Mouse (Mus musculus): ENCODE results near the gene Hist2h3c2. TPM values are rescaled to one million over a fixed set of nuclear protein-coding genes. Genes with fewer than 3 reads are reported as not detected.

The Hist2h3c2 gene
- 71.6 and 90.2 TPM in 2 replicates for polyA plus RNA-seq (2012; ENCODE audit: low replicate concordance)

GRCm38 (mm10) chr3:96238954-96239793, at the start of gene Hist2h3c2:
Gene Hist2h3c2, minus strand, starts transcription at chr3:96239127.

GRCm38 (mm10) chr3:96269511-96270474, 30.9 kb upstream of the Hist2h3c2 start, which contains the start of gene Hist2h2bb:
Gene Hist2h2bb, plus strand, starts transcription at chr3:96269752.

GRCm38 (mm10) chr3:96268051-96268775, 29.3 kb upstream of the Hist2h3c2 start, which contains the start of gene Hist2h3b:
Gene Hist2h3b, plus strand, starts transcription at chr3:96268654.

GRCm38 (mm10) chr3:96262979-96263550, 24.1 kb upstream of the Hist2h3c2 start, which contains the start of gene Hist2h4:
Gene Hist2h4, minus strand, starts transcription at chr3:96263311.

GRCm38 (mm10) chr3:96246427-96246856, 7.5 kb upstream of the Hist2h3c2 start, which contains the start of gene Hist2h3c1:
Gene Hist2h3c1, plus strand, starts transcription at chr3:96246685.

GRCm38 (mm10) chr3:96245003-96245886, 6.3 kb upstream of the Hist2h3c2 start, which contains the start of gene Hist2h2aa1:
Gene Hist2h2aa1, plus strand, starts transcription at chr3:96245497.

GRCm38 (mm10) chr3:96239949-96240798, 1.2 kb upstream of the Hist2h3c2 start, which contains the start of gene Hist2h2aa2:
Gene Hist2h2aa2, minus strand, starts transcription at chr3:96240276.

GRCm38 (mm10) chr3:96220765-96221639, 17.9 kb downstream of the Hist2h3c2 start, which contains the start of the genes Hist2h2ac and Hist2h2be:
Gene Hist2h2ac, minus strand, starts transcription at chr3:96220880.
Gene Hist2h2be, plus strand, starts transcription at chr3:96221119.

GRCm38 (mm10) chr3:96219661-96220130, 19.2 kb downstream of the Hist2h3c2 start, which contains the start of the genes Bola1 and Hist2h2ab:
Gene Bola1, minus strand, starts transcription at chr3:96219709.
Gene Hist2h2ab, plus strand, starts transcription at chr3:96219865.

Other genes with a start within 250 kb of the Hist2h3c2 start
- 85.7 and 240 TPM in 2 replicates for gene Plekho1, start 243.1 kb downstream of the Hist2h3c2 start, polyA plus RNA-seq (2012; ENCODE audit: low replicate concordance)
- gene Vps45, start 180.7 kb downstream of the Hist2h3c2 start, polyA plus RNA-seq (2012; ENCODE audit: low replicate concordance): 4.6 and 7.9 TPM in 2 replicates
- 10.2 and 10.8 TPM in 2 replicates for gene Otud7b, start 134.6 kb downstream of the Hist2h3c2 start, polyA plus RNA-seq (2012; ENCODE audit: low replicate concordance)
- gene Mtmr11, start 77.1 kb downstream of the Hist2h3c2 start, polyA plus RNA-seq (2012; ENCODE audit: low replicate concordance): 0.05 TPM in 1 of 2 replicates, not detected in the other
- 1,248 and 1,630 TPM in 2 replicates for gene Sf3b4, start 66.8 kb downstream of the Hist2h3c2 start, polyA plus RNA-seq (2012; ENCODE audit: low replicate concordance)
- 0.30 and 0.48 TPM in 2 replicates for gene Sv2a, start 58.0 kb downstream of the Hist2h3c2 start, polyA plus RNA-seq (2012; ENCODE audit: low replicate concordance)
- 39.2 and 106 TPM in 2 replicates for gene Bola1, start 19.4 kb downstream of the Hist2h3c2 start, polyA plus RNA-seq (2012; ENCODE audit: low replicate concordance)
- 1.3 TPM in 1 of 2 replicates, not detected in the other for gene Hist2h2ab, start 19.3 kb downstream of the Hist2h3c2 start, polyA plus RNA-seq (2012; ENCODE audit: low replicate concordance)
- gene Hist2h2ac, start 18.2 kb downstream of the Hist2h3c2 start, polyA plus RNA-seq (2012; ENCODE audit: low replicate concordance): 8.5 and 10.0 TPM in 2 replicates
- gene Hist2h2be, start 18.0 kb downstream of the Hist2h3c2 start, polyA plus RNA-seq (2012; ENCODE audit: low replicate concordance): 0.61 and 1.7 TPM in 2 replicates
- 29.7 and 84.3 TPM in 2 replicates for gene Hist2h2aa2, start 1.1 kb upstream of the Hist2h3c2 start, polyA plus RNA-seq (2012; ENCODE audit: low replicate concordance)
- 4.9 and 17.3 TPM in 2 replicates for gene Hist2h2aa1, start 6.4 kb upstream of the Hist2h3c2 start, polyA plus RNA-seq (2012; ENCODE audit: low replicate concordance)
- not detected in 2 replicates for gene Hist2h3c1, start 7.6 kb upstream of the Hist2h3c2 start, polyA plus RNA-seq (2012; ENCODE audit: low replicate concordance)
- gene Hist2h4, start 24.2 kb upstream of the Hist2h3c2 start, polyA plus RNA-seq (2012; ENCODE audit: low replicate concordance): 5.5 and 6.0 TPM in 2 replicates
- gene Hist2h3b, start 29.5 kb upstream of the Hist2h3c2 start, polyA plus RNA-seq (2012; ENCODE audit: low replicate concordance): 114 and 122 TPM in 2 replicates
- gene Hist2h2bb, start 30.6 kb upstream of the Hist2h3c2 start, polyA plus RNA-seq (2012; ENCODE audit: low replicate concordance): 0.65 and 5.5 TPM in 2 replicates
- gene Fcgr1, start 54.8 kb upstream of the Hist2h3c2 start, polyA plus RNA-seq (2012; ENCODE audit: low replicate concordance): 0.43 and 0.52 TPM in 2 replicates
- not detected in 2 replicates for gene BC107364, start 213.2 kb upstream of the Hist2h3c2 start, polyA plus RNA-seq (2012; ENCODE audit: low replicate concordance)

Data from leukemia stem cell, adult 10-12 weeks (primary cell).